Mouse (Mus musculus): ENCODE data around the gene Ltbp4. TPM values are rescaled to one million over a fixed set of nuclear protein-coding genes. Genes with fewer than 3 reads are reported as not detected.

Ltbp4 gene
- polyA plus RNA-seq, 1 experiment from 2014 or later = 75.9 TPM

DNA sequence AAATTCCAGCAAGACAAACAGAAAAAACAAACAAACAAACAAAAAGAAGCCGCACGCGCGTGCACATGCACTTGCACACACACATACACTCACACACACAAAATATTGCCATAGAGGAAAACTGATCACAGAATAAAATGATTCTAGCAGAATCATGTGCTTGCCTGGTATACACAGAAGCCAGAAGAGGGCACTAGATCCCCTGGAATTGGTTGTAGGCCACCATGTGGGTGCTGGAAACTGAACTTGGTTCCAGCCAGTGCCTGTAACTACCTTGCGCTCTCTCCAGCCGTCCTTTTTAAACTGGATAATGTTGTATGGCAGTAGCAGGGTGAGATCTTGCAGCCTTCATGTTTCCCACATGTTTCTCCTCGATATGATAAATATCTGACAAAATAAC, 48.8 kb downstream of the Ltbp4 start:
- Histone ChIP-seq H3K4me2 (replicated peaks) (no peak overlapping the region), H3K27ac (no peak overlapping the region), H3K4me3 (replicated peaks) (no peak overlapping the region), H3K9me3 (no peaks in the 10 kb centered on the region), H3K4me1 (replicated peaks) (peaks cover 13% of the 10 kb centered on the region), H3K36me3 (no peaks in the 10 kb centered on the region), H3K27me3 (replicated peaks) (no peaks in the 10 kb centered on the region), H3K9ac (no peak overlapping the region)
- WGBS = 90% methylated on average over 7 of the region's 7 CpGs
- no peak for ATAC-seq

DNA sequence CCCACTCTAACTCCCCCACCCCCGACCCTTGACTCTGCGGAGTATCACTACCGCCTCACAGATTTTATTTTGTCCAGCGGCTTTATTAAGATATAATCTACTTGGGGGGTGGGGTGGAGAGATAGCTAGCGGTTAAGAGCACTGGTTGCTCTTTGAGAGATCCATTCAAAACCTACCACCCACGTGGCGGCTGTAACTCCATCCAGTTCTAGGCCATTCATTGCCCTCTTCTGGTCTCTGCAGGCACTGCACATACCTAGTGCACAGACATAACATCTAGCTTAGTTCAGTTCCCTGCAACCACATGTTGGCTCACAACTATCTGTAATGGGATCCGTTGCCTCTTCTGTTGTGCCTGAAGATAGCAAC, 51.8 kb downstream of the Ltbp4 start:
- no peaks in the 10 kb centered on the region for H3K36me3 ChIP-seq
- no peaks in the 10 kb centered on the region for H3K9me3 ChIP-seq
- no peaks in the 10 kb centered on the region for H3K27me3 ChIP-seq (replicated peaks)
- H3K9ac ChIP-seq = no peak overlapping the region
- H3K4me1 ChIP-seq (replicated peaks) = peaks cover 14% of the 10 kb centered on the region
- no peak overlapping the region for H3K4me3 ChIP-seq (replicated peaks)
- peak; percentile 48 for ATAC-seq
- H3K4me2 ChIP-seq (replicated peaks) = peak overlapping the region; percentile 38
- H3K27ac ChIP-seq = no peak overlapping the region
- 7% methylated on average over 8 of the region's 8 CpGs for WGBS

DNA sequence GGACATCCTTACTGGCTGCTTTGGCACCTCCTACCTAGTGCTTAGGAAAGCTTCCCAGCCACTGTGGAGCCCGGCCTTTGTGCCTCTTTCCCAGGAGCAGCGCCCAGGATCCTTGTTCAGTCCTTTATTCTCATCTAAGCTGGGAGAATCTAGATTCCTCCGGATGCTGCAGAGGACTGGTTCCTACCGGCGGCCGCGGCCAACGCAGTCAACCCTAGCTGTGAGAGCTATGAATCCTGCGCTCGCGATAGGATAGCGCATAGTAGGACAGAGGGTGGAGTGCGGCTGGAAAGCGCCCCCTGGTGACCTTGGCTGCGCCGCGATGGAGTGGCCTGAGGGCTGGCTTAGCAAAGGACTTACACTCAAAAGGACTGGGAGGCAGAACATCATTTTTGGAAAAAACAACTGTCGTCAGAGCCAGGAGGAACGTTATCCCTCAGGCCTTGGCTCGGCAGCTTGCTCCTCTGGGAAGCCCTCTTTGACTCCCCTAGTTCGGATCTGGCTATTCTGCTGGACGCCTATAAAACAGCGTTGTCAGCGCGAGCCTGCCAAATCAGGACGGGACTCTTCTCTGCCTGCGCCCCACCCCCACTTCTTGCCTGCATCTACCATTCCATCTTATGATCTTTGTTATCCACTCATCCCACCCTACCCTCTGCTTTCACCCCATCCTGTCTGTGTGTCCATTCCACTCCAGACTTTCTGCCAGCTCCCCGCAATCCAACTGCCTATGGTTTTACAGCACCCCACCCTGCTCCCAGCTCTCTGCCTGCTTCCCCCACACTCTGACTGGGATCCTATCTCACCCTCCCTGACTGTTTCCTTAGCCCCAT, 52.4 kb downstream of the Ltbp4 start:
- peak; percentile 26 for ATAC-seq
- Histone ChIP-seq H3K9me3 (no peaks in the 10 kb centered on the region), H3K27me3 (replicated peaks) (no peaks in the 10 kb centered on the region), H3K36me3 (no peaks in the 10 kb centered on the region), H3K4me3 (replicated peaks) (no peak overlapping the region), H3K4me1 (replicated peaks) (peaks cover 14% of the 10 kb centered on the region), H3K9ac (no peak overlapping the region), H3K4me2 (replicated peaks) (peak overlapping the region; percentile 38), H3K27ac (peak overlapping the region; percentile 44; the same call in 1 of the 2 replicates)
- 4% methylated on average over 28 of the region's 28 CpGs for WGBS

DNA sequence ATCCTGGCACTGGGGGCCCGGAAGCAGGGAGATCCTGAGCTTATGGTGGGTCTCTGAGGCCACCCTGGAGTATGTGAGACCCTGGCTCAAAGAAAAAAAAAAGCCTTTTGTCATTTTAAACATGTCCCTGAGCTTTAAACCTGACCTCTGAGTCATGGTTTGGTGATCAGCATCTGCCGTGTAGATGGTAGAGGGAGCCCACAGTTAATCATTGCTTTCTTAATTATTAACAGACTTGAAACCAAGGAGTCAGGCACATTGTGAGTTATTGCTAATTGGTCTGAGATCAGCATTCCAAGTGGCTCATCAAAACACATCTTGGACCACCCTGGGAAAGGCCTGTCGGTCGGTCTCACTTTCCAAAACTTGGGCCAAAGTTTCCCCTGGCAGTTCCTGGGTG, 55.3 kb downstream of the Ltbp4 start:
- ATAC-seq = peak; percentile 60
- H3K9ac ChIP-seq = no peak overlapping the region
- H3K27me3 ChIP-seq (replicated peaks) = no peaks in the 10 kb centered on the region
- peak overlapping the region; percentile 34; the same call in 1 of the 2 replicates for H3K27ac ChIP-seq
- WGBS = 58% methylated on average over 4 of the region's 4 CpGs
- no peak overlapping the region for H3K4me3 ChIP-seq (replicated peaks)
- no peaks in the 10 kb centered on the region for H3K36me3 ChIP-seq
- no peaks in the 10 kb centered on the region for H3K9me3 ChIP-seq
- peaks cover 14% of the 10 kb centered on the region for H3K4me1 ChIP-seq (replicated peaks)
- no peak overlapping the region for H3K4me2 ChIP-seq (replicated peaks)

DNA sequence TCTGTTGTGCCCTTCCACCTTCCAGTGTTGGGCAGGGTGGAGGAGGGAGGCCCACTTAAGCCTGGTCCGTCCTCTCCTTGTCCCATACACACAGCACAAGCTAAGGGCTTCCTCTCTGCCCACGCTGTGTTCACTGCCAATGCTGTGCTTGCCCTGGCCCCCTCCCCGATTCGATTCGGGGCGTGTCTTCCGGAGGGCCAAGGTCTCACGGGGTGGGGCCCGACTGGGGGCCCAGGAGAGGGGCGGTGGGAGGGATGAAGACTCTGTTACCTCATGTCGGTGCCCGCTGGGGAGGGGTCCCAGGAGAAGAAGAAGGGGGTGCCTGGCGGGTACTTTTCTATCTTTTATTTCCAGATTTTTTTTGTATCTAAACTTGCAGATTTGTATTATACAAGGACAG, 55.8 kb downstream of the Ltbp4 start:
- H3K36me3 ChIP-seq = peaks cover under 1% of the 10 kb centered on the region; the same call in 1 of the 2 replicates
- H3K4me1 ChIP-seq (replicated peaks) = peaks cover 14% of the 10 kb centered on the region
- ATAC-seq = peak; percentile 65
- H3K27ac ChIP-seq = peak overlapping the region; percentile 34; the same call in 1 of the 2 replicates
- no peak overlapping the region for H3K9ac ChIP-seq
- H3K9me3 ChIP-seq = no peaks in the 10 kb centered on the region
- H3K27me3 ChIP-seq (replicated peaks) = no peaks in the 10 kb centered on the region
- H3K4me2 ChIP-seq (replicated peaks) = no peak overlapping the region; the same call in 1 of the 2 replicates
- WGBS = 51% methylated on average over 13 of the region's 13 CpGs
- H3K4me3 ChIP-seq (replicated peaks) = no peak overlapping the region

DNA sequence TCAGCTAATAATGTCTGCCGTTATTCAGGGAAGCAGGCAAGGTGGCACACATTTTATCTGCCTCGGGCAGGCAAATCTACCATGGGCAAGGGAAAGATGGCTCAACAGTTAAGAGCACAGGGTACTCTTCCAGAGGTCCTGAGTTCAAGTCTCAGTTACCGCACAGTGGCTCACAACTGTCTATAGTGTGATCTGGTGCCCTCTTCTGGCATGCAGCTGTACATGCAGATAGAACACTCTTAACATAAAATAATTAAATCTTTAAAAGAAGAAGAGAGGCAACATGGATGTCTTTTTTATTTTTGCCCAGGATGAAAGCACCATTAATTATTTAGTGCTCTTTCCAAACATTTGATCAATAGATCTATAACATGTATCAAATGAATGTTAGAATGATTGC, 60.3 kb downstream of the Ltbp4 start:
- Histone ChIP-seq H3K4me1 (replicated peaks) (peaks cover 7% of the 10 kb centered on the region), H3K4me2 (replicated peaks) (no peak overlapping the region), H3K27me3 (replicated peaks) (no peaks in the 10 kb centered on the region), H3K36me3 (peaks cover 12% of the 10 kb centered on the region; the same call in 1 of the 2 replicates), H3K9ac (no peak overlapping the region), H3K27ac (no peak overlapping the region), H3K9me3 (no peaks in the 10 kb centered on the region), H3K4me3 (replicated peaks) (no peak overlapping the region)
- no peak for ATAC-seq
- WGBS = 94% methylated on average over 3 of the region's 3 CpGs

DNA sequence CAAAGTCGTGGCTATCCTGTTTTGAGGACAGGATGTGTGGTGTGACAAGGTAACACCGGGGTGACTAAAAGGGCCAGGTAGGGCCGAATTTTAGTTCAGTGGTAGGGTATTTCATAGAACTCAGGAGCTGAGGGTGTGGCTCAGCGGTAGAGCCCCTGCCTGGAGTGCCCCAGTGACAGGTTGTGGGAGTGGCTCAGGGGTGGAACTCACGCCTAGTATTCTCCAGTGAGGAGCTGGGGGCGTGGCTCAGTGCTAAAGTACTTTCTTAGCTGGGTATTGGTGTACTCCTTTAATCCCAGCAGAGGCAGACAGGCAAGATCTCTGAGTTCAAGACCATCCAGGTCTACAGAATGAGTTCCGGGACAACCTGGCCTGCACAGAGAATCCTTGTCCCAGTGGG, 61.5 kb downstream of the Ltbp4 start:
- peak; percentile 85 for ATAC-seq
- no peaks in the 10 kb centered on the region for H3K9me3 ChIP-seq
- no peak overlapping the region for H3K4me3 ChIP-seq (replicated peaks)
- H3K27ac ChIP-seq = no peak overlapping the region
- H3K4me1 ChIP-seq (replicated peaks) = peaks cover 5% of the 10 kb centered on the region
- no peaks in the 10 kb centered on the region for H3K27me3 ChIP-seq (replicated peaks)
- H3K36me3 ChIP-seq = peaks cover 17% of the 10 kb centered on the region
- 61% methylated on average over 7 of the region's 7 CpGs for WGBS
- no peak overlapping the region for H3K9ac ChIP-seq
- H3K4me2 ChIP-seq (replicated peaks) = no peak overlapping the region

DNA sequence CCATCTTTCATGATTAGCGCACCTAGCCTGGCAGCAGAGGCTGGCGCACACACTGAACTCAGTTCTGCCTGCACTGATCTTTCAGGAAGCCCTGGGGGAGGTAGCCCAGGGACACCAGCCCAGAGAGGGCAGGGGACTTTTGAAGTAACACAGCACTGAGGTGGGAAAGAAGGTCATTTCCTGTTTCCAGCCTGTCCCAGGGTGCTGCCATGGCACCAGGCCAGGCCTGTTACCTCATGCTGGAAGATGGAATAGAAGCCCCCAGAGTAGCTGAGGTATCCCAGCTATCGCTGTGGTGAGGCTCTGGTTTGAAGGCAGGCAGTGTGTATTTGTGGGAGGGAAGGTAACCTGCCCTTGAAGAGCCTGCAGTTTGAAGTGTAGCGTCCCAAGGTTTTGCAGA, 62.6 kb downstream of the Ltbp4 start:
- no peaks in the 10 kb centered on the region for H3K27me3 ChIP-seq (replicated peaks)
- H3K36me3 ChIP-seq = peaks cover 19% of the 10 kb centered on the region
- 85% methylated on average over 4 of the region's 4 CpGs for WGBS

DNA sequence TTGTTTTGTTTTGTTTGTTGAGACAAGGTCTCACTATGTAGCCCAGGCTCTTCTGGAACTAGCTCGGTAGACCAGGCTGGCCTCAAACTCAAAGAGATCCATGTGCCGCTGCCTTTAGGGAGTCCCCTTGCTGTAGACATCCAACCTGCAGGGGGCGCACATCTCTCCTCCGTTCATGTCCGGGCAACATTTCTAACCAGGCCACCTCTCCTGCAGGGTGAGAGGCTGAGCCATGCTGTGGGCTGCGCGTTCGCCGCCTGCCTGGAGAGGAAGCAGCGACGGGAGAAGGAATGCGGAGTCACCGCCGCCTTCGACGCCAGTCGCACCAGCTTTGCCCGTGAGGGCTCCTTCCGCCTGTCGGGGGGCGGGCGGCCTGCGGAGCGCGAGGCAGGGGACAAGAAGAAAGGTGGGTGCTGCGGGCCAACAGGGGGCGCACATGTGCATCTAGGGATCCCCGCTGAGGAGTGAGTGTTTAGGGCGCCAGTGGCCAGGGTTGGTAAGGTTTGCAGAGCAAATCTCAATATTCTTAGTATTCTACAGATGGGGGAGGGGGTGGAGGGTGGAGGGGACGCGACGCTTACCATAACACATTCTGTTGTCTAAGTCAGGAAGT, 63.6 kb downstream of the Ltbp4 start:
- H3K36me3 ChIP-seq = peaks cover 24% of the 10 kb centered on the region
- H3K9me3 ChIP-seq = no peaks in the 10 kb centered on the region
- 0 out of 2 replicates have a peak, but pooled peaks cover 3% of the 10 kb centered on the region for H3K4me1 ChIP-seq (replicated peaks)
- no peaks in the 10 kb centered on the region for H3K27me3 ChIP-seq (replicated peaks)
- H3K4me2 ChIP-seq (replicated peaks) = peak overlapping the region; percentile 34; the same call in 1 of the 2 replicates
- peak; percentile 52; the same call in 1 of the 2 replicates for ATAC-seq
- no peak overlapping the region for H3K4me3 ChIP-seq (replicated peaks)
- H3K9ac ChIP-seq = no peak overlapping the region
- no peak overlapping the region for H3K27ac ChIP-seq
- 53% methylated on average over 32 of the region's 32 CpGs for WGBS

More for the DNA sequence above, 62.6 kb downstream of the Ltbp4 start:
- no peak for ATAC-seq
- Histone ChIP-seq H3K27ac (no peak overlapping the region), H3K9ac (no peak overlapping the region), H3K4me1 (replicated peaks) (0 out of 2 replicates have a peak, but pooled peaks cover 3% of the 10 kb centered on the region), H3K9me3 (no peaks in the 10 kb centered on the region), H3K4me3 (replicated peaks) (no peak overlapping the region), H3K4me2 (replicated peaks) (no peak overlapping the region)

DNA sequence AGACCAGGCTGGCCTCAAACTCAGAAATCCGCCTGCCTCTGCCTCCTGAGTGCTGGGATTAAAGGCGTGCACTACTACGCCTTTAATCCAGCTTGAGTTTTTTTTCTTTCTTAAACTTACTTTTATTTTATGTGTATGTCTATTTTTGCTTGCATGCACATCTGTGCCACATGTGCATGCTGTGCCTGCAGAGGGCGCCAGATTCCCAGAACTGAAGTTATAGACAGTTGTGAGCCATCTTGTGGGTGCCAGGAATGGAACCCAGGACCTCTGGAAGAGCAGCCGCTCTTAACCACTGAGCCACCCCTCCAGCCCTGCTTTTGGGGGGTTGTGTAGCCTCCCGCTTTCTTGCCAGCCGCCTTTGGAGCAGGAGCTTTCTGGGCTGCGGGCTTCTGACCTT, 66.1 kb downstream of the Ltbp4 start:
- Histone ChIP-seq H3K4me3 (replicated peaks) (no peak overlapping the region), H3K36me3 (peaks cover 30% of the 10 kb centered on the region), H3K4me2 (replicated peaks) (no peak overlapping the region), H3K9me3 (no peaks in the 10 kb centered on the region), H3K4me1 (replicated peaks) (0 out of 2 replicates have a peak, but pooled peaks cover 3% of the 10 kb centered on the region), H3K9ac (no peak overlapping the region), H3K27ac (no peak overlapping the region), H3K27me3 (replicated peaks) (no peaks in the 10 kb centered on the region)
- 86% methylated on average over 8 of the region's 8 CpGs for WGBS
- ATAC-seq = no peak

DNA sequence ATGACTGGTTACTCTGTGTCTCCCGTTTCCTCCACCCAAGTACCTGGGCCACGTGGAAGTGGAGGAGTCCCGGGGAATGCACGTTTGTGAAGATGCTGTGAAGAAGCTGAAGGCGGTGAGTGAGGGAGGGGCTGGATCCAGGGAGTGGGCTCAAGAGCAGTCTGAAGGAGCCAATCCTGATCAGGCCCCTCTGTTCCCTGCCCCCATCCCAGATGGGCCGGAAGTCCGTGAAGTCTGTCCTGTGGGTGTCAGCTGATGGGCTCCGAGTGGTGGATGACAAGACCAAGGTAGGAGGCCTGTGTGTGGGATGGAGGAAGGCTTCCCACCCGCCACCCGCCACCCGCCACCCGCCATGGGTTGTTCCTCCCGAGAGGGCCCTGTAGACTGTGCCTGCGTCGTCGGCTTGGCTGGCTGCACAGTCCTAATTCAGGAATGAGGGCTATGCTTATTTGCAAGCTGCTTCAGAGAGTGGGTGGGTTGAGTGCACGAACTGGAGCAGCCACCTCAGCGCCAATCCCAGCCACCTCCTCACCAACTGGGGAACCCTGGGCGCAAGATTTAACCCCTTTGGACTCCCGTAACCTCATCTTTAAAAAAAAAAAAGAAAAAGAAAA, 70.9 kb downstream of the Ltbp4 start:
- H3K36me3 ChIP-seq = peaks cover 28% of the 10 kb centered on the region
- 73% methylated on average over 20 of the region's 20 CpGs for WGBS
- ATAC-seq = no peak
- no peak overlapping the region for H3K4me2 ChIP-seq (replicated peaks)
- no peak overlapping the region for H3K4me3 ChIP-seq (replicated peaks)
- H3K27me3 ChIP-seq (replicated peaks) = no peaks in the 10 kb centered on the region
- H3K9ac ChIP-seq = no peak overlapping the region
- no peak overlapping the region for H3K27ac ChIP-seq
- H3K4me1 ChIP-seq (replicated peaks) = no peaks in the 10 kb centered on the region
- no peaks in the 10 kb centered on the region for H3K9me3 ChIP-seq

DNA sequence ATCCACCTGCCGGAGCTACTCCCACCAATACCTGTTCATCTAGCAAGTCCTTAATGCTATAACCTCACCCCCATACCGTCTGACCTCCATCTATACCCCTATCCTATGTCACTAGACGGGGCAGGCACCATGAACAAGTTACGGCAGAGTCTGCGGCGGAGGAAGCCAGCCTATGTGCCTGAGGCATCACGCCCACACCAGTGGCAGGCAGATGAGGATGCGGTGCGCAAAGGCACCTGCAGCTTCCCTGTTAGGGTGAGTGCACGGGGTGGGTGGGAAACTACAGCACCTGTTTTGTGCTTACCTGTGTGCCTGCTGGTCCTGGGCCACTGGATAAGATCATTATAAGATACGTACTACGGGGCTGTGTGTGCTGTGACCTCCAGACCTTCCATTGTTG, 72.7 kb downstream of the Ltbp4 start:
- no peak for ATAC-seq
- H3K4me1 ChIP-seq (replicated peaks) = 0 out of 2 replicates have a peak, but pooled peaks cover 6% of the 10 kb centered on the region
- H3K9me3 ChIP-seq = no peaks in the 10 kb centered on the region
- peaks cover 24% of the 10 kb centered on the region for H3K36me3 ChIP-seq
- H3K27me3 ChIP-seq (replicated peaks) = no peaks in the 10 kb centered on the region
- 89% methylated on average over 12 of the region's 12 CpGs for WGBS
- H3K4me2 ChIP-seq (replicated peaks) = no peak overlapping the region
- no peak overlapping the region for H3K4me3 ChIP-seq (replicated peaks)
- no peak overlapping the region for H3K9ac ChIP-seq
- no peak overlapping the region for H3K27ac ChIP-seq
